Mouse (Mus musculus) erythroblast, adult 5-6 weeks (primary cell): ENCODE data around the gene Barhl2. TPM values are rescaled to one million over a fixed set of nuclear protein-coding genes. Genes with fewer than 3 reads are reported as not detected.

ENCODE experiments used
- ATAC-seq: replicated peaks from 2 replicates; pipeline ENCODE4 v1.8.0; 2016; ENCODE audit warnings: moderate number of reproducible peaks, mild to moderate bottlenecking, moderate TSS enrichment, inconsistent platforms; ENCODE audit not compliant: poor library complexity, low FRiP score, severe bottlenecking
- total RNA-seq, 2 experiments: library from RNA; stranded (forward) in 1 of 2; stranded (reverse) in 1 of 2; fragments of 150-400 nt in 1 of 2; fragments of 200-764, 138-1000 nt in 1 of 2; gene quantifications; 2 replicates each; pipeline versions ENCODE4 v1.2.3 to v1.2.4; 2015 to 2017; ENCODE audit warnings: low replicate concordance in 2 of 2

The Barhl2 gene
- total RNA-seq (2015; ENCODE audit: low replicate concordance), result not detected in 2 replicates
- not detected in 2 replicates for total RNA-seq (2017; ENCODE audit: low replicate concordance)

GRCm38 (mm10) chr5:106457986-106458476, at the start of gene Barhl2:
Gene Barhl2, minus strand, starts transcription at chr5:106458166.
- ATAC-seq, result no peak

GRCm38 (mm10) chr5:106506061-106506460, 48.1 kb upstream of the Barhl2 start:
- ATAC-seq, result no peak

- ATAC-seq, result no peak
Measured at GRCm38 (mm10) chr5:106502684-106503545, 44.9 kb upstream of the Barhl2 start.

- ATAC-seq, result no peak
Measured at GRCm38 (mm10) chr5:106502271-106502670, 44.3 kb upstream of the Barhl2 start.

- no peak for ATAC-seq
Measured at GRCm38 (mm10) chr5:106491771-106492170, 33.8 kb upstream of the Barhl2 start.

- ATAC-seq, result no peak
Measured at GRCm38 (mm10) chr5:106472105-106472500, 14.1 kb upstream of the Barhl2 start.

GRCm38 (mm10) chr5:106471235-106472104, 13.5 kb upstream of the Barhl2 start:
- no peak for ATAC-seq

GRCm38 (mm10) chr5:106465129-106465790, 7.3 kb upstream of the Barhl2 start:
- no peak for ATAC-seq

- no peak for ATAC-seq
Measured at GRCm38 (mm10) chr5:106464336-106465128, 6.6 kb upstream of the Barhl2 start.

GRCm38 (mm10) chr5:106463661-106464191, 5.8 kb upstream of the Barhl2 start:
- ATAC-seq, result no peak

GRCm38 (mm10) chr5:106461913-106462312, 3.9 kb upstream of the Barhl2 start:
- no peak for ATAC-seq

- no peak for ATAC-seq
Measured at GRCm38 (mm10) chr5:106461431-106461830, 3.5 kb upstream of the Barhl2 start.

GRCm38 (mm10) chr5:106460535-106460934, 2.6 kb upstream of the Barhl2 start:
- no peak for ATAC-seq

- ATAC-seq, result no peak
Measured at GRCm38 (mm10) chr5:106460001-106460511, 2.1 kb upstream of the Barhl2 start.

GRCm38 (mm10) chr5:106459120-106459641, 1.2 kb upstream of the Barhl2 start:
- no peak for ATAC-seq

- no peak for ATAC-seq
Measured at GRCm38 (mm10) chr5:106458477-106459119, 632 bp upstream of the Barhl2 start.

- ATAC-seq, result no peak
Measured at GRCm38 (mm10) chr5:106457111-106457925, 648 bp downstream of the Barhl2 start.
